Mouse (Mus musculus): ENCODE measurements around the gene Magi2.

DNA sequence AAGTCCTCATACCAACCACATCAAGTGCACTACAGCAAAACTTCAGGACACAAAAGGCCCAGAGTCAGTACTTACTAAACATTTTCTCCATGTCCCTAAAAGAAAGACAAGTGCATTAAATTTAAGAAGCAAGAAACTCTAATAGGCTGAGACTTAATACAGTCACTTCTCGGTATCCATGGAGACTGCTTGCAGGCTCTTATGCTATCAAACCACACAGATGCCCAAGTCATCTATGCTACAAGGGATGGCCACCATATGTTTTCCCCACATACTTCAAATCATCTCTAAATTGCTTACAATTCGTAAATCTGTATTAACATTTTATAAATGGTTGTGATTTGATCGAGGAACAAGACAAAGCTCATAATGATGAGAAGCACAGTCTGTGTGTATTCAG, 1357.9 kb downstream of the Magi2 start:
- TF ChIP-seq CTCF (IDR thresholded peaks at IDR 0.05; ENCODE audit: extremely low read depth, insufficient read depth, low read length) (no peak), POLR2A (IDR thresholded peaks at IDR 0.05; ENCODE audit: extremely low read depth, insufficient read depth, low read length) (no peak)
